Mouse (Mus musculus): ENCODE results near the gene S1pr2. TPM values are rescaled to one million over a fixed set of nuclear protein-coding genes. Genes with fewer than 3 reads are reported as not detected.

S1pr2 gene
- polyA plus RNA-seq, 1 experiment from 2014 or later: 8.8 TPM

DNA sequence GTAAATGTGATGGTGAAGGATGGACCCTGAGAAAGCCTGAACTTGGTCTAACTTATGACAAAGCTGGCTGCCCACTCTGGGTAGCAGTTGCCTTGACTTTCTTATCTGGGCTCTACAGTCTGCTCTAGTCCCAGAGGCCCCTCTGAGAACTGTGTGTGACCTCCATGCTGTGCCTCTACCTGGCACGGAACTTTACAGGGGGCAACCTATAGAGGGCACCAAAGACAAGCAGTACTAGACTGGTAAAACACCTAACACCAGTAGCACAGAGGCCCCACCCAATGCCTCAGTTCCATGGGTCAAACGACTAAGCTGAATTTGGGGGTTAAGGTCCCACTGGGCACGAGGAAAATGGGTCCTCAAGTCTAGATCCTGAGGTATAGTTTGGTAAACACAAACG is 60.4 kb downstream of the S1pr2 start:
- Histone ChIP-seq H3K9ac (replicated peaks) (no peak overlapping the region), H3K4me1 (no peaks in the 10 kb centered on the region), H3K4me3 (replicated peaks) (no peak overlapping the region), H3K36me3 (peaks cover 100% of the 10 kb centered on the region), H3K27me3 (replicated peaks) (no peaks in the 10 kb centered on the region), H3K4me2 (no peak overlapping the region), H3K27ac (replicated peaks) (no peak overlapping the region), H3K9me3 (replicated peaks) (no peaks in the 10 kb centered on the region)
- 90% methylated on average over 4 of the region's 4 CpGs for WGBS
- no peak for ATAC-seq (ENCODE audit: low FRiP score)

Small RNA genes within 50 kb of the gene (microRNA-seq; reads per million reads assigned to microRNA genes)
- gene Mir7081: not detected

Other genes with a start within 250 kb of the S1pr2 start
- gene Olfm2, start 230.4 kb downstream of the S1pr2 start, polyA plus RNA-seq (2015; fragmentation: Nextera tagmentation; extraction: Ambion mirVana): 190 and 224 TPM in 2 replicates
- gene Col5a3, start 161.7 kb downstream of the S1pr2 start, polyA plus RNA-seq (2015; fragmentation: Nextera tagmentation; extraction: Ambion mirVana): 1.4 and 1.8 TPM in 2 replicates
- gene Rdh8, start 158.3 kb downstream of the S1pr2 start, polyA plus RNA-seq (2015; fragmentation: Nextera tagmentation; extraction: Ambion mirVana): not detected in 2 replicates
- 17.0 and 23.2 TPM in 2 replicates for gene A230050P20Rik, start 108.1 kb downstream of the S1pr2 start, polyA plus RNA-seq (2015; fragmentation: Nextera tagmentation; extraction: Ambion mirVana)
- 11.8 and 13.8 TPM in 2 replicates for gene Angptl6, start 97.1 kb downstream of the S1pr2 start, polyA plus RNA-seq (2015; fragmentation: Nextera tagmentation; extraction: Ambion mirVana)
- gene Ppan, start 88.6 kb downstream of the S1pr2 start, polyA plus RNA-seq (2015; fragmentation: Nextera tagmentation; extraction: Ambion mirVana): 49.7 and 57.3 TPM in 2 replicates
- gene Eif3g, start 78.2 kb downstream of the S1pr2 start, polyA plus RNA-seq (2015; fragmentation: Nextera tagmentation; extraction: Ambion mirVana): 260 and 274 TPM in 2 replicates
- 51.6 and 60.8 TPM in 2 replicates for gene Dnmt1, start 16.9 kb downstream of the S1pr2 start, polyA plus RNA-seq (2015; fragmentation: Nextera tagmentation; extraction: Ambion mirVana)
- 114 and 123 TPM in 2 replicates for gene Mrpl4, start 26.0 kb upstream of the S1pr2 start, polyA plus RNA-seq (2015; fragmentation: Nextera tagmentation; extraction: Ambion mirVana)
- gene Icam1, start 39.2 kb upstream of the S1pr2 start, polyA plus RNA-seq (2015; fragmentation: Nextera tagmentation; extraction: Ambion mirVana): 4.2 and 16.9 TPM in 2 replicates
- gene Icam4, start 52.6 kb upstream of the S1pr2 start, polyA plus RNA-seq (2015; fragmentation: Nextera tagmentation; extraction: Ambion mirVana): 0.54 TPM in 1 of 2 replicates, not detected in the other
- gene Icam5, start 55.3 kb upstream of the S1pr2 start, polyA plus RNA-seq (2015; fragmentation: Nextera tagmentation; extraction: Ambion mirVana): 1.8 and 2.0 TPM in 2 replicates
- 1.00 and 1.6 TPM in 2 replicates for gene Zglp1, start 90.3 kb upstream of the S1pr2 start, polyA plus RNA-seq (2015; fragmentation: Nextera tagmentation; extraction: Ambion mirVana)
- gene Gm49373, start 96.3 kb upstream of the S1pr2 start, polyA plus RNA-seq (2015; fragmentation: Nextera tagmentation; extraction: Ambion mirVana): 1.6 and 2.2 TPM in 2 replicates
- gene Fdx1l, start 96.8 kb upstream of the S1pr2 start, polyA plus RNA-seq (2015; fragmentation: Nextera tagmentation; extraction: Ambion mirVana): 69.8 and 77.7 TPM in 2 replicates
- gene Gm38431, start 115.2 kb upstream of the S1pr2 start, polyA plus RNA-seq (2015; fragmentation: Nextera tagmentation; extraction: Ambion mirVana): 1.4 and 2.3 TPM in 2 replicates
- 25.6 and 38.0 TPM in 2 replicates for gene Raver1, start 115.2 kb upstream of the S1pr2 start, polyA plus RNA-seq (2015; fragmentation: Nextera tagmentation; extraction: Ambion mirVana)
- 9.9 and 12.4 TPM in 2 replicates for gene Tyk2, start 154.5 kb upstream of the S1pr2 start, polyA plus RNA-seq (2015; fragmentation: Nextera tagmentation; extraction: Ambion mirVana)
- gene Cdc37, start 173.2 kb upstream of the S1pr2 start, polyA plus RNA-seq (2015; fragmentation: Nextera tagmentation; extraction: Ambion mirVana): 199 and 230 TPM in 2 replicates
- gene Pde4a, start 188.9 kb upstream of the S1pr2 start, polyA plus RNA-seq (2015; fragmentation: Nextera tagmentation; extraction: Ambion mirVana): 37.4 and 42.1 TPM in 2 replicates

Measured in neural tube, embryonic 15.5 days (tissue).